Mouse (Mus musculus): ENCODE measurements at regions not wholly inside any gene's neighbourhood (a gene's known extent, or its start where the extent isn't known, plus 50 kb on each side); places are given as distances from the start of the nearest gene placed in this dataset.
A peak's percentile ranks its signal among the peaks of the same experiment; 100 is the strongest.

- H3K4me1 ChIP-seq (ENCODE audit: control insufficient read depth, insufficient read depth, low read length): peaks cover 1% of the 10 kb centered on the region; the same call in 1 of the 2 replicates
- H3K27ac ChIP-seq (ENCODE audit: insufficient read depth, low read length): no peak overlapping the region
- TF ChIP-seq CTCF (IDR thresholded peaks at IDR 0.05; ENCODE audit: borderline replicate concordance, insufficient read depth, low read length) (no peak), POLR2A (IDR thresholded peaks at IDR 0.05; ENCODE audit: low read depth, low read length) (no peak)
- no peak overlapping the region for H3K4me3 ChIP-seq (ENCODE audit: insufficient read depth, low read length)
Measured at GRCm38 (mm10) chr10:117522906-117523829, 106.1 kb upstream of the Cpm start.

DNA sequence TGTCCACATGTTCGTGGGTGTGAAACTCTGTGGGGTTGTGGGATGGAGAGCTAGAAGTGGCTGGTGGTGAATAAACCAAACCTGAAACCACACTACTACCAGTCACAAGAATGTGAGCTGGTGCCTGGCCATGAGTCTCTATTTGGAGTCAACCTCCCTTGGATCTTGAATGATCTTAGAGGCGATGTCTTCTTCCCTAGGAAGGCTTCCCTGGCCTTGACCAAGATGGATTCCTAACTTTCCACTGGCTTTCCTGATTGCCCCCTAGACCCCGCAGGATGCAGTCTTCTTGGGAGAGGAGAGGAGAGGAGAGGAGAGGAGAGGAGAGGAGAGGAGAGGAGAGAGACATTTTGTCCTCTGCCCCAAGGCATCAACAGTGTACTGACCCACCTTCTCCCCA is 106.9 kb upstream of the Cpm start:
- H3K27ac ChIP-seq (ENCODE audit: insufficient read depth, low read length): peak overlapping the region; percentile 16; the same call in 1 of the 2 replicates
- no peak overlapping the region for H3K4me3 ChIP-seq (ENCODE audit: insufficient read depth, low read length)
- H3K4me1 ChIP-seq (ENCODE audit: control insufficient read depth, insufficient read depth, low read length): peaks cover 1% of the 10 kb centered on the region; the same call in 1 of the 2 replicates
- TF ChIP-seq CTCF (IDR thresholded peaks at IDR 0.05; ENCODE audit: borderline replicate concordance, insufficient read depth, low read length) (no peak), POLR2A (IDR thresholded peaks at IDR 0.05; ENCODE audit: low read depth, low read length) (no peak)

DNA sequence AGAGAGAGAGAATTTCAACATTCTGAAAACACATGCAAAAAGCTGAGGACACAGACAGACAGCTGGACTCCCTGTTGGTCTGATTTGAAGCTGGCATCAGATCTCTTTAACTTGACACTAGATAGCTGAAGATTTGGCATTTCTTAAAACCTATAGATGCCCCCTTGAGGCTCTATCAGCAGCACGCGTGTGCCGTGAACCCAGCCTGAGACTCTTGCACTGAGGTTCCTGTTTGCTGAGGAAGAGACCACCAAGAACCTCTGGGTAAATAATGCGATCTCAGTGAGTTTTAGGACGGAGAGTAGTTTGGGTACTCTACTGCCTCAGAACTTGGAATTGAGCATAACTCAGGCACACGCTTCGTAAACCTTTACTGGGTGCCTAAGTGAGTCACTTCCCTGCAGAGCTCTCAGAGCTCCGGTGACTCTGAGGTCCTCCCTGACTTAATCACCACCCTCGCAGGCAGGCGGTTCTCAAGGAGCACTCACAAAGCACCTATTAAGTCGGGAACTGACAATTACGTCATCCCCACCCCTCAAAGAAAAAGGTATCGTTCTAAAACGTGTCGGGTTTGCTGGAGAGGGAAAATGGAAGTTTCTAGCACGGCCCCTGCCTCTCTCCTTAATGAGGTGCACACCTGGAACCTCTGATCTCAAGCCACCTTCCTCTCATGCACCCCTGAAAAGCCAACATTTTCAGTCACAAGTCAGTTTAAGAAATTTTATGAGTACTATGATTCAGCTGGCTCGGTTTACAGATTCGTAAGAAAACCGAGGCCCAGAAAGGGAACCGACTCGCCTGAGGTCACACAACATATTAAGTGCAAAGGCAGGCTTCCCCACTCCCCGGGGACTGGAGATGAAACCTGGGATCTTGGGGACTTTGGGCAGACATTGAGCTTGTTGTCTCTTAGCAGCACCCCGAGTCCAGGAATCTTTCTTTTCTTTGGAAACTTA is 107.7 kb upstream of the Cpm start:
- TF ChIP-seq CTCF (IDR thresholded peaks at IDR 0.05; ENCODE audit: borderline replicate concordance, insufficient read depth, low read length) (no peak), POLR2A (IDR thresholded peaks at IDR 0.05; ENCODE audit: low read depth, low read length) (no peak)
- Histone ChIP-seq H3K27ac (ENCODE audit: insufficient read depth, low read length) (peak overlapping the region; percentile 16), H3K4me1 (ENCODE audit: control insufficient read depth, insufficient read depth, low read length) (peaks cover 1% of the 10 kb centered on the region; the same call in 1 of the 2 replicates), H3K4me3 (ENCODE audit: insufficient read depth, low read length) (no peak overlapping the region)

GRCm38 (mm10) chr10:117520536-117521314 is 108.6 kb upstream of the Cpm start:
- TF ChIP-seq CTCF (IDR thresholded peaks at IDR 0.05; ENCODE audit: borderline replicate concordance, insufficient read depth, low read length) (no peak), POLR2A (IDR thresholded peaks at IDR 0.05; ENCODE audit: low read depth, low read length) (no peak)
- Histone ChIP-seq H3K27ac (ENCODE audit: insufficient read depth, low read length) (no peak overlapping the region), H3K4me3 (ENCODE audit: insufficient read depth, low read length) (no peak overlapping the region), H3K4me1 (ENCODE audit: control insufficient read depth, insufficient read depth, low read length) (peaks cover 1% of the 10 kb centered on the region; the same call in 1 of the 2 replicates)

DNA sequence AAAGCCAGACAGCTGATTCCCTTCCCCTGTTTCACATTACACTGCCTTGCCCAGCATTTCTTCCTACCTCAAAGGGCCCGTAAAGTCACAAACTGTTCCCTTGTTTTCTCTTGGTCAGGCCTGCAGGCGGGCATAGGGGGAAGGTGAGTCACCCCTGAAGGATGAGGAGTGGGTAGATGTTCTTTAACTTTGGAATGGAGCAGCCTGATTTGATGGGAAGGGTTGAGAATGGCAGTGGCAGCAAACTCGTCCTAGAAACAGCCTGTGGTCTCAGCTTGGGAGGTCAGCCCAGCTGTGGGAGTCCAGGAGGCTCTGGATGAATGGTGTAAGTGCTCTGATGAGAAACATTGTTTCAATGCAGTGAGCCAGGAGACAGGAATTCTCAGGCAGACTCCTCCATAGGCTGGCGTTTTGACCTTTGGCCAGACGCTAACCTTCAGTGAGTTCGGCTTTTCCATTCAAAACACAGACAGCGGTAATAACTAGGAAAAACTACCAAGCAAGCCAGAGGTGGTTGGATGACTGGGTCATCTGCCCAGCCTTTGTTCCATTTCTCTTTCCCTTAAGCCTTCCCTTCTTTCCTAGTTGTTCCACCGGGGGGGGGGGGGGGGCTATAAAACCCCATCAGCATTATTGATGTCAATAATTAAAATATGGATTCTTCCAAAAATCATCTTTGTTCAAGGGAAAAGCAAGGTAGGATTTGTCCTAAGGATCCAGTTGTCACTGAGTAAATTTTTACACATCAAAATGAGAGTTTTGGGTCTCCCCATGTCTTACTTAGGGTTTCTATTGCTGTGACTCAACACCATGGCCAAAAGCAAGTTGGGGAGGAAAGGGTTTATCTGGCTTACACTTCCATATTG is 109.4 kb upstream of the Cpm start:
- no peak for TF ChIP-seq CTCF (IDR thresholded peaks at IDR 0.05; ENCODE audit: borderline replicate concordance, insufficient read depth, low read length)
- no peak for TF ChIP-seq POLR2A (IDR thresholded peaks at IDR 0.05; ENCODE audit: low read depth, low read length)
- H3K4me3 ChIP-seq (ENCODE audit: insufficient read depth, low read length): no peak overlapping the region
- peaks cover 1% of the 10 kb centered on the region; the same call in 1 of the 2 replicates for H3K4me1 ChIP-seq (ENCODE audit: control insufficient read depth, insufficient read depth, low read length)
- no peak overlapping the region for H3K27ac ChIP-seq (ENCODE audit: insufficient read depth, low read length)

DNA sequence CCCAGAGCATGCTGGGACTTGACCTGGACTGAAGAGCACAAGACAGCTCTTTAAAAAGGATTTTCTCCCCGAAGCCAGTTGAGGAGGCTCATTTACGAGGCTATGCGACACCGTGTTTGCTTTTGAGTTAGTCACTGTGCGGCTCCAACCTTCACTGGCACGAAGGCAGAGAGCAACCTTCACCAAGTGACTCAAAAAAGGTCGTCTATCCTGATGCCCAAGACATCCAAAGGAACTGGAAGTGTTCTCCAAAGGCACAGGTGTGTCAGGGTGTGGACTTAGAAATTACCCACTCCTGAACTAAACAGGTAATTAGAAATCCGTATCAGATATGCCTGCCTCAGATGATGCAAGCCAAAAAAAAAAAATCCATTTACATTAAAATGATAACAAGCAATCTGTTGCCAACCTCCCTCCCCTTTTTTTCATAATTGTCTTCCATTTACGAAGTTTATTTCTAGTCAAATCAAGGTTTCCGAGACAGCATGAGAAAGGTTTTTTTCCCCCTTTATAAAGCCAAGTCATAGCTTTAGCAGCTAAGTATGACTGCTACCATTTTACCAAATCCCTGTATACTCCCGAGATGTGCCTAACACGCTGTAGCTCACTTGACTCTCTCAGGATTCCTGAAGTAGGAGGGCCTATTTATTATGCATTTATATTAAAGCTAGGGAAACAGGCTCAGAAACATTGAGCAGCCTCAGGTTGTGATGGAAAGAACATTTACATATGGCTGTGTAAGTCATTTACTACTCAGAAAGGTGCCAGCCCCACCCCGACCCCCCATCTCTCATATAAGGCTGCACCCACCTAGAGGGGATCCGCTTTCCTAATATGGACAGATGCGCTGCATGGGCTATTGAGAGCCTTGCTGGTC is 110.3 kb upstream of the Cpm start:
- Histone ChIP-seq H3K4me3 (ENCODE audit: insufficient read depth, low read length) (no peak overlapping the region), H3K4me1 (ENCODE audit: control insufficient read depth, insufficient read depth, low read length) (peaks cover 1% of the 10 kb centered on the region; the same call in 1 of the 2 replicates), H3K27ac (ENCODE audit: insufficient read depth, low read length) (no peak overlapping the region)
- TF ChIP-seq POLR2A (IDR thresholded peaks at IDR 0.05; ENCODE audit: low read depth, low read length) (no peak), CTCF (IDR thresholded peaks at IDR 0.05; ENCODE audit: borderline replicate concordance, insufficient read depth, low read length) (no peak)

DNA sequence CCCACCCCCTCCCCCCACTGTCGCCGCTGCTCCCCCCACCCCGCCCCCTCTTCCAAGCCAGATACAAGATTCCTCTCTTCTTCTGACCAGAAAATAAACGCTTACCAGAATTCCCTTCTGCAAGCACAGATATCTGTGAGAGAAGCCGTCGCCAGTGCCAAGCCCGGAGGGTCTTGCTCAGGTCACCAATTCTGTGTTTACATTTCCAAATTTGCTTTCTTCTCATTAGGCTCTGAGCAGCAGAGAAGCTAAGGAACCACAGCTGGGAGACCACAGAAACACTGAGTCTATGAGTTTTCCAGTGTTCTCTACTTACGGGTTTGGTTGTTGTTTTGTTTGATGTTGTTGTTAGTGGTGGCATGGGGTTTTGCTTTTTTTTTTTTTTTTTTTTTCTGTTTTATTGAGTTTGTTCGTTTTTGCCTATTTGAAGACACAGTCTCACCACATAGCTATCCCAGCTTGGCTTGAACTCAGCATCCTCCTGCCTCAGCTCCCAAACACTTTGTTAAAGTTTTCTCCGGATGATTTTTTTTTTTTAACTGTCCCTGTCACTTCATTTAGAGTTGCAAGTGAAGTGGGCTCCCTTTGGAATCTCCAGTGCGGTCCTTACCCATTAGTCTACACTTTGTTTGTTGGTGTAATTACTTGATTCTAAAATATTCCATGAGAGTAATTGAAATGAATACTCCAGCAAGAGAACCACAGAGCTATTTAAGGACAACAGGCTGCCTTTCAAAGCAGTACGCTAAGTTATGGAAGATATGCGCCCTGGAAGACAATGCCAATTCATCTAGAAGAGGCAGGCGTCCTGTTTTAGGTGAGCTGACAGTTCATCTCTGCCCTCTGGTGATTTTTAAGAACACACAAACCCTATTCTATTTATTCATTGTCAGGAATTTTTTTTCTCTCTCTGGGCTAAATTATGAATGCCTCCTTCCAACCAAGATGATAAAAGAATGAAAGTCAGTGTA is 111.2 kb upstream of the Cpm start:
- no peak overlapping the region for H3K27ac ChIP-seq (ENCODE audit: insufficient read depth, low read length)
- no peak for TF ChIP-seq CTCF (IDR thresholded peaks at IDR 0.05; ENCODE audit: borderline replicate concordance, insufficient read depth, low read length)
- no peak for TF ChIP-seq POLR2A (IDR thresholded peaks at IDR 0.05; ENCODE audit: low read depth, low read length)
- H3K4me1 ChIP-seq (ENCODE audit: control insufficient read depth, insufficient read depth, low read length): peaks cover 1% of the 10 kb centered on the region; the same call in 1 of the 2 replicates
- H3K4me3 ChIP-seq (ENCODE audit: insufficient read depth, low read length): no peak overlapping the region
